Mouse (Mus musculus) B cell, adult 2 months (primary cell): ENCODE data around the gene Sclt1.

Source experiments
- DNase-seq, 2 experiments: peaks; one replicate each; pipeline ENCODE4 v3.0.0; 2022

The Sclt1 gene

DNA sequence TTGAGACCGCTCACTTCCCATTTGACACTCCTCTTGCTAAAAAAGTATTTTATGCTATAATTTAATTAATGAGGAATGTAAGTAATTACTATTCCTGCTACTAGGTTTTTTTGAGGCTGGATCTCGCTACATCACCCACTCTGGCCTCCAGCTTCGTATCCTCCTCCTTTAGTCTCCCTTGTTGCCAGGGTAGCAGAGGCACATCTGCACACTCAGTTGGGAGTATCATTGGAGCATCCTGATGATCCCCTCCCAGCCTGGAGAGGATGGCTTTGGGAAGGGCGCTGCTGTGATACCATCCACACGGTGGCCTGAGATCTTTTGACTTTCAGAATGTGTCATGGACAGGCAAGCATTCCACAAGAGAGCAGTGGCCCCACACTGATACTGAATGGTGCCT, 156.8 kb downstream of the Sclt1 start:
- no peak for DNase-seq

DNA sequence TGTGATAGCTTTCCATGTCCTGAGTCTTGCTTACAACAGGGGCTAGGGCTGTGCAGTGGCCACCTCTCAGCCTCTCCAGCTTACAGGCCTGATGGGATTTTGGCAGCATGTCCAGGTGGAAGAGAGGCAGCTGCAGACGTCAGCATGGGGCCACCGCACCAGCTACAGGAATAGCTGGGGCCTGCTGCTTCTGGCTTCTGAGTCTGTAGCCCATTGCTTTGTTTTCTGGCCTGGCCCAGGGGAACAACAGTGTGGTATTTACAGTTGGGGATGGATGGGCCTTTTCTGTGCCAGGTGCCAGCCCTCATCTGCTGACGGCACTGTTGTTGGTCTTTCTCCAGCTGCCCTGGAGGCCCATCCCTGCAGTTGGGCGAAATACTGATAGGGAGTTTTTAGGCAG, 158.7 kb downstream of the Sclt1 start:
- DNase-seq, result no peak

DNA sequence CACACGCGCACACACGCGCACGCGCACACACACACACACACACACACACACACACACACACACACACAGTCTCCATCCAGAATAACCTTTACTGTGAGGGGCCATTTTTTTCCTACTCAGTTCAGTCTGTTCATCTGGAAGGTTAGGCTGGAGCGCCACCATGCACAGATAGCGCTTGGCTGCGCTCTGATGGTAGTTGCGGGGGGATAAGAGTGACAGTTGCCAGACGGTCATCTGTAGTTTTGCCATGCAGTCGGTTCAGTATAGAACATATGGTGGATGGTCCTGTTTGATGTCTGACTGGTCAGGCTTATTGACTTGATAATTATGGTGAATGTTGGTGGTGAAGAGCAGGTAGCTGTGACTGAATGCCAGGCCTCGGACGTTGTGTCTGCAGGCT, 159.2 kb downstream of the Sclt1 start:
- no peak for DNase-seq

DNA sequence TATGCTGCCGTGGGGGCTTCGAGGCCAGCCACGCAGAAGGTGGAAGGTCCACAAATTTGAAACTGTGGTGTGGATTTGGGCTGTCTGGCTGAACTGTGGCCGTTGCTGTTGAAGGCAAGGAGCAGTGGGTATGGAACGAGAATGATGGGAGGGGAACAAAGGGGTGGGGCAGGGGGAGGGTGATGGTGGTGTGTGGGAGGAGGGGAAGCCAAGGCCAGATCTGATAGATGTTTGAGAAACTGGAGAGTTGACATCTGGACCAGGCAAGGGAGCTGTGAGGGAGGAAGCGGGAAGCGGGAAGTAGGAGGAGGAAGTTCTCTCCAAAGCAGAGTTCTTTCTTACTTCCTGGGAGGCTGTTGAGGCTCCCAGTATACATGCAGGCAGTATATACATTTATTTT, 160.1 kb downstream of the Sclt1 start:
- no peak for DNase-seq

DNA sequence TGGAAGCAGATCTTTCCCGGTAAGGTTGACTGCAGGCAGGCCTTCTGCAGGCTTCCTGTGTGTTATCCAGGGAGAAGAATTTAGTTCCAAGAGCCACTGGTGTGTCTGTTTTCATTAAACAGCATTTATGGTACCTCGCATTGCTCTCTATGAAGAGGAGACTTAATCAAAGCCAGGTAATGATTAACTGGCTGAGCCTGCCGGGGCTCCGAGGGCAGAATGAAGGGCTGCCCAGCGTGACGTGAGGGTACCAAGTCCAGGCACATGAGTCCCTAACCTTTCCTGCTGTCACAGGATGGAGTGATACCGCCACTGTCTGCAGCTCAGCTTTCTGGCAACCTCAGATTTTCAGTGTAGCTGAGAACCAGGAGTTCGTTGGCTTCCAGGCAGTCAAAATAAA, 160.9 kb downstream of the Sclt1 start:
- DNase-seq, result no peak

DNA sequence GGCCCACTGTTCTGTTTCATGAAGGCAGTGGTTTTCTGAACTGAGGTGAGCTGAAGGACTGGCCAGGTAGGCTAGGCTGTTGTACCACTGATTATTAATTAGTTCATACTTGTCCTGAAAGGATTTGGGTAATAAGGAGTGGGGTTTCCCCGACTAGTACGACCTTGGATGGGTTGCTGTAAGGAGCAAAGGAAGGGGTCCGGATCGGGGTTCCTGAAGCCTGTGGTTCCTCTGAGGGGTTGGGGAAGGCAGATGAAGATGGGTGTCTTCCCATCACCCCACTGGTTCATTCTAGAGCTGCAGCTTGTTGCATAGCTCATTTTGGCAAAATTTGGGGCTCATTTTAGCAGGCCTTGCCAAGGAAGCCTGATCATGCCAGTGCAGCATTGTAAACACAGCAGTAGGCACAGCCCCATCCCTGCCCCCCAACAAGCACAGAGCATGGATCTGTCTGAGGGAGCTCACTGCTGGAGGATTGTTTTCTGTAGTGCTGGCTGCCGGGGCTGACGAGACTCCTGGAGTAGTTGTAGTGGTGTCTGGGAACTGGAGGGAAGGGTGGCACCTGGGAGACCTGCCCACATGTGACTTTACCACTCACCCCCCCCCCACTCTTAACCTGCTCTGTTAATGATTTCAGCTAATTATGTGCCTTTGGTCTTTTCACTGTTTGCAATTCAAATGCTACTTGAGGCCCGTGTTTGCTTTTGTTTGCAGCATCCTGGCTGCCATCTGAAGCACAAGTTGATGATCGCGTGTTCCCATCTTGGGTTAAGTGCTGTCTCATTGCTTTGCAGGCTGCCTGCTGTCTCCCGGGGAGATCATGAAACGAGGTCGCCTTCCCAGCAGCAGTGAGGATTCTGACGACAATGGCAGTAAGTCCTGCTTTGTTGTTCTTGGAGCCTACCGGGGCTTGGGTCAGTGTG, 161.7 kb downstream of the Sclt1 start:
- DNase-seq, result no peak

DNA sequence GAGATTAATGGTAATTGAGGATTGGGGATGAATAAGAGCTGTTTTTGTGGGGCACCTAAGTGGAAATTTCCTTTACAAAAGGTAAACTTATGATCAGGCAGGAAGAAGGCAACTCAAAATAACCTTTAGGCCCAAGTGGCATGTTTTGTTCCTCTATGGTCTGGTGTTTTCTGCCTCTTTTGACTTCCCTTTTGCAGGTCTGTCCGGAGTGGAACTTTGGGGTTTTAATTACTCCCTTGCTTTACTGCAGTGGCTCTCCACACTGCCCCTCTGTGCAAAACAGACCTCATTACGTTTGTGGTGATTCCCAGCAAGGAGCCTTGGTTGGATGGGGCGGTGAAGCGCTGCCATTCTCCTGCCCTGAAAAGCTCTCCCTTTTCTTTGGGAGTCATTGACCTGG, 162.4 kb downstream of the Sclt1 start:
- peak; percentile 18 to 25 for DNase-seq

DNA sequence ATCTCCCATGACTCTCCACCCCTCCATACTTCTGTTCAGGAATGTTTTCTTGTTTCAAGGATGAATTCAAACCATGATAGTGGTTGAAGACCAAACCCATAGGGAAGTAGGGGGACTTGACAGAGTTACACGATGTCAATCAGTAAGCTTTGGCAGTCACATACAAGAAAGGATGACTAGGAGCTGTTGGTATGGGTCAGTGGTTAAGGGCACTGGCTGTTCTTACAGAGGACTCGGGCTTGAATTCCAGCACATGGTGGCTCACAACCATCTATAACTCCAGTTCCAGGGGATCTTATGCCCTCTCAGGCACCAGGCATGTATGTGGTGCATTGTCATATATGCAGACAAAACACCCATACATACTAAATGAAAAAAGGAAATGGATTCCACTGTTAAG, 165.1 kb downstream of the Sclt1 start:
- no peak for DNase-seq
